Mouse (Mus musculus) olfactory bulb, adult 2 months (tissue): ENCODE measurements around the gene Card6.

ENCODE experiments used
- CTCF ChIP-seq: fragments of 200-500 bp; IDR thresholded peaks from 2 replicates; pipeline ENCODE4 v1.5.1; 2012; ENCODE audit warnings: low read depth, mild to moderate bottlenecking, low read length, moderate library complexity; ENCODE audit not compliant: insufficient read depth
- POLR2A ChIP-seq: fragments of 200-500 bp; IDR thresholded peaks from 2 replicates; pipeline ENCODE4 v1.6.1; 2012; ENCODE audit warnings: mild to moderate bottlenecking, low read depth, low read length, moderate library complexity; ENCODE audit not compliant: insufficient read depth

GRCm38 (mm10) chr15:5095534-5096301 lies 12.6 kb downstream of the Card6 start:
- TF ChIP-seq CTCF (no peak), POLR2A (no peak)
